Mouse (Mus musculus) liver, postnatal 0 days (tissue): ENCODE measurements around the gene Cacul1.

Source experiments
- CTCF ChIP-seq: sonication (generic); IDR thresholded peaks from 2 replicates; pipeline ENCODE4 v1.5.1; 2016; ENCODE audit warnings: antibody characterized with exemption, low read depth
- EP300 ChIP-seq: IDR thresholded peaks from 2 replicates; pipeline ENCODE4 v1.6.1; 2016; ENCODE audit warnings: antibody characterized with exemption, low read depth, mild to moderate bottlenecking

DNA sequence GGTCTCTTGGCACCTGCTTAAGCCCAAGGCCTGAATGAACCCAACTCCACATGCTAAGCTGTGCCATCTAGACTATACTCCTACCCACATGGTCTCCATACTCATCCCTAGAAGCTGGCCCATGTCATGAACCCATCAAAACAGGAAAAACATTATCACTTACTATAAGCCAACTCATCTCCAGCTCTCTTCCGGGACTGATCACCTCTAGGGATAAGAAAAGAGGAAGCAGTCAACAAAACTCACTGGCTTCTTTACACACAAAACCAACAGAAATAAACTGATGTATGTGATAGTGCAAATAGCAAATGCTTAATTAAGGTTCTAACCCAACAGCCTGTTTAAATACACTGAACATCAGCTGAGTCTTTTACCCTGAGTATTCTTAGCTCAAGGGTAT is 51.5 kb downstream of the Cacul1 start:
- TF ChIP-seq CTCF = no peak
- TF ChIP-seq EP300 = no peak
